Mouse (Mus musculus) cerebellum, adult (tissue): ENCODE data around the gene Dapk1.
"Not testable (repeated sequence)": the region's sequence is repeated elsewhere in the genome, so short reads cannot be mapped to it uniquely, and the experiment has no call there.

ENCODE experiments used
- ATAC-seq: cut with Nextera tagmentation; 2 replicates; pipeline ENCODE4 v1.9.2; 2017; ENCODE audit warnings: mild to moderate bottlenecking, moderate library complexity, mixed read lengths; ENCODE audit not compliant: insufficient number of reproducible peaks, low FRiP score, low TSS enrichment

Gene Dapk1

DNA sequence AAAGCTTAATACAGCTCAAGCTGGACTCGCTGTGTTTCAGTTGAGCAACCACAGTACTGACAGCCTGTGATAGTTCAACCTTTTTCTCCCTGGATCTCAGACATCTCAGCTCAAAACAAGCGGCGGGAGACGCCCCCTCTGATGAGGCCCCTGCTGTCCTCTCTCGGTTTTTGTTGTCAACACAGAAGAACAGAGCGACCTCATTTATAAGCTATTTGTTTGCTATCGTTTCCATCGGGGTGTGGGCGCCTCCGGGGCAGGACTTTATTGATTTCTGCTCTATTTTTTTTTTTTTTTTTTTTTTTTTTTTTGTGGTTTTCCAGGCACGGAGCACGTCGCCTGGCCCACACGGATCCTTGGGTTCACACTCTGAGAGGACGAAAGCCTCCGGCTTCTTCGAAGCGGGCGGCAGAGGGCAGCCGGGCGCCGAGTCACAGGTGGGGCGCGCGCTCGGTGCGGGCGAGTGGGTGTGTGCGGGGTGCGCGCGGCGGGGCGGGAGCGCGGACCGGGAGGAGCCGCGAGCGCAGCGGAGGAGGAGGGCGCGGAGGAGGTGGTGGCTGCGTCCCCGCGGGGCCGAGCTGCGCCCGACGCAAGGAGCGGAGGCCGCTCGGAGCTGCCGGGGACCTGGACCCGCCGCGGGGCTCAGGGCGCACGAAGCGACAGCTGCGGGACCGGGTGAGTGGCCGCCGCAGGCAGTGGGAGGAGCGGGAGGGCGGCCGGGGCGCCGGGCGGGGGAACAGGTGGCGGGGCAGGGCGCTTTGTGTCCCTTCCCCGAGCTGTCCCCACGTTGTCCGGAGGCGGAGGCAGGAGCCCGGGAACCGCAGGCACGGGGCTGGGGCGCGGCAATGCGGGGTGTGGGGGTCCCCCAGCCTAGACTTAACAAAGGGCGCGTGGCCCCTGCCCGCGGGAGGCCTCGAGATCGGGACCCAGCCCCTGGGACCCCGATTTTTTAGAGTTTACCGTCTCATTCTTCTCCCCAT is at the start of gene Dapk1:
Dapk1 (plus strand) TSS at position 512 of the 980 bp plus-strand sequence.
- ATAC-seq: peak; percentile 89

GRCm38 (mm10) chr13:60553326-60553725 is 48.4 kb upstream of the Dapk1 start:
- ATAC-seq: no peak

- no peak for ATAC-seq
Observed at GRCm38 (mm10) chr13:60556476-60556875, 45.3 kb upstream of the Dapk1 start.

GRCm38 (mm10) chr13:60556911-60557310 is 44.8 kb upstream of the Dapk1 start:
- no peak for ATAC-seq

- ATAC-seq: no peak
Observed at GRCm38 (mm10) chr13:60564303-60564702, 37.4 kb upstream of the Dapk1 start.

GRCm38 (mm10) chr13:60568934-60569548 is 32.7 kb upstream of the Dapk1 start:
- ATAC-seq: no peak

- ATAC-seq: no peak
Observed at GRCm38 (mm10) chr13:60569549-60569941, 32.2 kb upstream of the Dapk1 start.

GRCm38 (mm10) chr13:60573541-60573940 is 28.2 kb upstream of the Dapk1 start:
- no peak for ATAC-seq

- no peak for ATAC-seq
Observed at GRCm38 (mm10) chr13:60573971-60574370, 27.8 kb upstream of the Dapk1 start.

DNA sequence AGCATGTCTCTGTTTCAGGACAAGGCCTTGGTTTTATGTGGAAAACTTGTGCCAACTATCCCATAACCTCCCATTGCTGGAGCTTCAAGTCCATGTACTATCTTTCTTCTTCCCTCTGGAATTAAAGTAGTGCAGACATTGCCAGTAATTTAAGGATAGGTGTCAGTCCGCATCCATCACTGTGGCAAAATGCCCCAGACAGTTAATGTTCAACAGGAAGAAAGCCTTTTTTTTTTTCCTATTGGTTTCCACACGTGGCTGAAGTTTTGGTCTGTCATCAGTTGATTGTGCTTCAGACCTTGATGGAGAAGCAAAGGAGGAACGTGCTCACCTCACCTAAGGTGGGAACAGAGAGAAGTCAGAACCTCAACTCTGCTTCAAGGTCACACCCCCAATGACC is 23.2 kb upstream of the Dapk1 start:
- no peak for ATAC-seq

DNA sequence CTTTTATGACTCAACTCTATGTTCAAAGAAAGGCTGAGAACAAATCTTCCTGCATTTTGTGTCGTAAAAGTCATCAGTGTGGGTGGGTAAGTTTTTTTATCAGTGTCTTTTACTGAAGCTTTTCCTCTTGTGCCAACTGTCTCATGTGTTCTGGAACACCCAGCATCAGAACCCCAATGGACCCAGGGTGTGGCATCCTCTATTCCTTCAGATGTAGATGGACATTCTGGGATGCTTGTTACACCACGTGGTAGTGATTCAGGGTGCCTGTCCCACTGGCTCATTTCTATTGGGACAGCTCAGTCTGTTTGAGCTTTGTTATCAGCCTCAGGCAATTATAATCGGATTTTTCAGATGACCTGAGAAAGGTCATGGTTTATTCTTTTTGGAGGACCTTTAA is 6.9 kb upstream of the Dapk1 start:
- no peak for ATAC-seq

- no peak for ATAC-seq
Observed at GRCm38 (mm10) chr13:60595519-60595918, 6.2 kb upstream of the Dapk1 start.

GRCm38 (mm10) chr13:60602416-60603251 is 887 bp downstream of the Dapk1 start:
- ATAC-seq: peak; percentile 39; the same call in 1 of the 2 replicates

- no peak for ATAC-seq
Observed at GRCm38 (mm10) chr13:60603252-60603562, 1.5 kb downstream of the Dapk1 start.

- ATAC-seq: no peak
Observed at GRCm38 (mm10) chr13:60607411-60607810, 5.7 kb downstream of the Dapk1 start.

GRCm38 (mm10) chr13:60608411-60609046 is 6.8 kb downstream of the Dapk1 start:
- ATAC-seq: no peak

- ATAC-seq: no peak
Observed at GRCm38 (mm10) chr13:60609234-60609633, 7.5 kb downstream of the Dapk1 start.

DNA sequence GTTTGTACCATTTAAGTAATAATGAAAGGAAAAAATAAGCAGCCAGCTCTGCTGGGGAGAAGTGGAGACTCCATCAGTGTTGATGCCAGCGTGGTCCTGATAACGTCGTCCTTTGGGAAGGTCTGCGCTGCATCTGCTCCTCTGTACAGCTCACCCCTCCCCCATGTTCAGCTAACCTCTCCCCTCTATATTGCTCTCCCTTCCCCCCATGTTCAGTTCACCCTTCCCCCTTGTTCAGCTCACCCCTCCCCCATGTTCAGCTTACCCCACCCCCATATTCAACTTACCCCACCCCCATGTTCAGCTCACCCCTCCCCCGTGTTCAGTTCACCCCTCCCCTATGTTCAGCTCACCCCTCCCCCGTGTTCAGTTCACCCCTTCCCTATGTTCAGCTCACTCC is 8.8 kb downstream of the Dapk1 start:
- no peak for ATAC-seq

DNA sequence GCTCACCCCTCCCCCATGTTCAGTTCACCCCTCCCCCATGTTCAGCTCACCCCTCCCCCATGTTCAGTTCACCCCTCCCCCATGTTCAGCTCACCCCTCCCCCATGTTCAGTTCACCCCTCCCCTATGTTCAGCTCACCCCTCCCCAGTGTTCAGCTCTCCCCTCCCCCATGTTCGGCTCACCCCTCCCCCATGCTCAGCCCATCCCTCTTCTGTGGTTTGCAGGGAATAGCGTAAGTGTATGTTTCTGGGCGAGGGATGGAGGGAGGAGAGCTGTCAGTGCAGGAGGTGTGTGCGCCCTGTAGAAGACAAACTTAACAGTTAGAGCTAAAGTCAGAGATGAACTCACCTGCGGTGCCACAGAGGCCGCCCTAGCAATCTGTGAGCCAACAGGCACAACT is 9.2 kb downstream of the Dapk1 start:
- ATAC-seq: not testable (repeated sequence)

- no peak for ATAC-seq
Observed at GRCm38 (mm10) chr13:60612160-60612559, 10.4 kb downstream of the Dapk1 start.
